Mouse (Mus musculus) heart, postnatal 0 days (tissue): Measurements from ENCODE around the gene Dot1l. TPM values are rescaled to one million over a fixed set of nuclear protein-coding genes. Genes with fewer than 3 reads are reported as not detected.
A peak's percentile ranks its signal among the peaks of the same experiment; 100 is the strongest.

Experiments
- ATAC-seq: fragments of 200-750 bp; cut with Nextera tagmentation; 2 replicates; pipeline ENCODE4 v1.8.0; 2017; ENCODE audit warnings: low read depth, moderate number of reproducible peaks, moderate library complexity; ENCODE audit not compliant: insufficient read depth
- DNase-seq: peaks from one replicate; pipeline ENCODE4 v3.0.0-alpha.2; 2016; ENCODE audit warnings: low spot score
- H3K27ac ChIP-seq: fragments of 300-500 bp; sonication (generic); 2 replicates; pipeline ENCODE4 v1.5.1; 2014; ENCODE audit warnings: low read depth, mild to moderate bottlenecking
- H3K27me3 ChIP-seq: fragments of 300-500 bp; sonication (generic); 2 replicates; pipeline ENCODE4 v1.6.1; 2014; ENCODE audit warnings: low read length, mixed read lengths; ENCODE audit not compliant: control insufficient read depth, insufficient read depth
- H3K36me3 ChIP-seq: fragments of 300-500 bp; sonication (generic); replicated peaks from 2 replicates; pipeline ENCODE4 v1.6.1; 2014; ENCODE audit warnings: low read length, mixed read lengths; ENCODE audit not compliant: control insufficient read depth, insufficient read depth
- H3K4me1 ChIP-seq: fragments of 300-500 bp; sonication (generic); 2 replicates; pipeline ENCODE4 v1.6.1; 2014; ENCODE audit warnings: antibody characterized with exemption; ENCODE audit not compliant: control insufficient read depth, insufficient read depth
- H3K4me2 ChIP-seq: fragments of 300-500 bp; sonication (generic); 2 replicates; pipeline ENCODE4 v1.6.1; 2014; ENCODE audit warnings: low read depth, mild to moderate bottlenecking, low read length, moderate library complexity
- H3K4me3 ChIP-seq: fragments of 300-500 bp; sonication (generic); 2 replicates; pipeline ENCODE4 v1.5.1; 2014; ENCODE audit warnings: low read depth, low read length
- H3K9ac ChIP-seq: fragments of 300-500 bp; sonication (generic); replicated peaks from 2 replicates; pipeline ENCODE4 v1.6.1; 2014; ENCODE audit warnings: low read depth, low read length, mixed read lengths
- H3K9me3 ChIP-seq: fragments of 300-500 bp; sonication (generic); replicated peaks from 2 replicates; pipeline ENCODE4 v1.6.1; 2016; ENCODE audit warnings: low read length; ENCODE audit not compliant: control insufficient read depth
- CTCF ChIP-seq: IDR thresholded peaks from 2 replicates; pipeline ENCODE4 v1.5.1; 2016; ENCODE audit warnings: antibody characterized with exemption, control low read depth, low read depth
- EP300 ChIP-seq: IDR thresholded peaks from 2 replicates; pipeline ENCODE4 v1.6.1; 2016; ENCODE audit warnings: antibody characterized with exemption, low read depth
- WGBS: fragments of 180-500 bp; shearing (Covaris S2); extraction: QIAGEN DNeasy Blood & Tissue Kit; methylation state at CpG from one replicate; pipeline ENCODE4 v1.1.7; 2014; 5-methylcytosine and 5-hydroxymethylcytosine counted together
- polyA plus RNA-seq: library from polyadenylated mRNA; unstranded; fragments of >200 nt; fragmentation: Nextera tagmentation; extraction: Ambion mirVana; gene quantifications from 2 replicates; pipeline ENCODE4 v1.2.1, GENCODE M21; 2015
- total RNA-seq: library from RNA; depleted of rRNA; stranded (reverse); fragments of >200 nt; gene quantifications from 2 replicates; pipeline ENCODE4 v1.2.3, GENCODE M21; 2014; ENCODE audit warnings: low replicate concordance

Gene Dot1l
- total and polyA plus RNA-seq, 2 experiments from 2014 or later: 14.0 to 19.4 TPM

- Histone ChIP-seq H3K4me2 (no peak overlapping the region), H3K27me3 (peaks cover 15% of the 10 kb centered on the region), H3K27ac (no peak overlapping the region), H3K4me3 (no peak overlapping the region), H3K9me3 (no peaks in the 10 kb centered on the region), H3K9ac (no peak overlapping the region), H3K36me3 (peaks cover 23% of the 10 kb centered on the region), H3K4me1 (peaks cover 20% of the 10 kb centered on the region)
- no peak for TF ChIP-seq EP300
- no peak for TF ChIP-seq CTCF
- WGBS: 41% methylated on average over 1 of the region's 1 CpGs
- DNase-seq (no peak), ATAC-seq (no peak)
Observed at GRCm38 (mm10) chr10:80829359-80830278, 74.6 kb downstream of the Dot1l start.

GRCm38 (mm10) chr10:80831136-80831535 lies 76.1 kb downstream of the Dot1l start:
- Histone ChIP-seq H3K4me2 (no peak overlapping the region), H3K9ac (no peak overlapping the region), H3K9me3 (no peaks in the 10 kb centered on the region), H3K27ac (no peak overlapping the region), H3K4me3 (no peak overlapping the region), H3K27me3 (peaks cover 30% of the 10 kb centered on the region), H3K4me1 (peaks cover 20% of the 10 kb centered on the region), H3K36me3 (peaks cover 23% of the 10 kb centered on the region)
- no peak for DNase-seq
- whole genome bisulfite sequencing: 16% methylated on average over 9 of the region's 9 CpGs
- TF ChIP-seq EP300: no peak
- no peak for ATAC-seq

GRCm38 (mm10) chr10:80832818-80833217 lies 77.8 kb downstream of the Dot1l start:
- peaks cover 23% of the 10 kb centered on the region for H3K36me3 ChIP-seq
- DNase-seq: no peak
- WGBS: 62% methylated on average over 7 of the region's 7 CpGs
- H3K27ac ChIP-seq: no peak overlapping the region
- TF ChIP-seq CTCF (no peak), EP300 (no peak)
- no peak overlapping the region for H3K4me2 ChIP-seq
- no peak for ATAC-seq
- peaks cover 30% of the 10 kb centered on the region for H3K27me3 ChIP-seq
- no peak overlapping the region for H3K4me3 ChIP-seq
- H3K9me3 ChIP-seq: no peaks in the 10 kb centered on the region
- H3K4me1 ChIP-seq: peaks cover 28% of the 10 kb centered on the region
- no peak overlapping the region for H3K9ac ChIP-seq

GRCm38 (mm10) chr10:80835617-80836016 lies 80.6 kb downstream of the Dot1l start:
- no peak for ATAC-seq
- no peak for TF ChIP-seq EP300
- TF ChIP-seq CTCF: no peak
- Histone ChIP-seq H3K36me3 (0 out of 2 replicates have a peak, but pooled peaks cover 4% of the 10 kb centered on the region), H3K9ac (no peak overlapping the region), H3K4me1 (peaks cover 23% of the 10 kb centered on the region; the same call in 1 of the 2 replicates), H3K4me3 (no peak overlapping the region), H3K9me3 (no peaks in the 10 kb centered on the region), H3K4me2 (no peak overlapping the region), H3K27ac (no peak overlapping the region), H3K27me3 (peaks cover 30% of the 10 kb centered on the region)
- WGBS: 63% methylated on average over 30 of the region's 30 CpGs
- no peak for DNase-seq

- Histone ChIP-seq H3K4me2 (no peak overlapping the region), H3K4me3 (no peak overlapping the region), H3K27me3 (peaks cover 30% of the 10 kb centered on the region), H3K9me3 (no peaks in the 10 kb centered on the region), H3K27ac (0 out of 2 replicates have a peak overlapping the region, but pooled peaks have one; percentile 56), H3K36me3 (no peaks in the 10 kb centered on the region), H3K4me1 (peaks cover 17% of the 10 kb centered on the region; the same call in 1 of the 2 replicates), H3K9ac (no peak overlapping the region)
- ATAC-seq (no peak; the same call in 1 of the 2 replicates), DNase-seq (no peak)
- WGBS: 41% methylated on average over 7 of the region's 7 CpGs
- TF ChIP-seq EP300 (no peak), CTCF (no peak)
Observed at GRCm38 (mm10) chr10:80836949-80837379, 82.0 kb downstream of the Dot1l start.
